Mouse (Mus musculus) midbrain, embryonic 10.5 days (tissue): Measurements from ENCODE around the gene Tubb4b. TPM values are rescaled to one million over a fixed set of nuclear protein-coding genes. Genes with fewer than 3 reads are reported as not detected.
"Not testable (repeated sequence)": the region's sequence is repeated elsewhere in the genome, so short reads cannot be mapped to it uniquely, and the experiment has no call there.

Experiments
- DNase-seq: peaks from one replicate; pipeline ENCODE4 v3.0.0-alpha.2; 2017; ENCODE audit warnings: low spot score
- H3K27ac ChIP-seq: fragments of 300-500 bp; sonication (generic); replicated peaks from 2 replicates; pipeline ENCODE4 v1.5.1; 2016; ENCODE audit warnings: mild to moderate bottlenecking
- H3K27me3 ChIP-seq: fragments of 300-500 bp; sonication (generic); 2 replicates; pipeline ENCODE4 v1.6.1; 2016; ENCODE audit warnings: low read depth, mild to moderate bottlenecking; ENCODE audit not compliant: poor library complexity, severe bottlenecking
- H3K36me3 ChIP-seq: fragments of 300-500 bp; sonication (generic); 2 replicates; pipeline ENCODE4 v1.6.1; 2016; ENCODE audit warnings: mild to moderate bottlenecking, moderate library complexity
- H3K4me1 ChIP-seq: fragments of 300-500 bp; sonication (generic); 2 replicates; pipeline ENCODE4 v1.6.1; 2016
- H3K4me3 ChIP-seq: fragments of 300-500 bp; sonication (generic); 2 replicates; pipeline ENCODE4 v1.5.1; 2016; ENCODE audit warnings: mild to moderate bottlenecking, moderate library complexity
- H3K9me3 ChIP-seq: fragments of 300-500 bp; sonication (generic); replicated peaks from 2 replicates; pipeline ENCODE4 v1.6.1; 2016; ENCODE audit warnings: mild to moderate bottlenecking
- WGBS: fragments of 180-500 bp; shearing (Covaris S2); methylation state at CpG from one replicate; pipeline ENCODE4 v1.1.7; 2016; 5-methylcytosine and 5-hydroxymethylcytosine counted together
- polyA plus RNA-seq: library from polyadenylated mRNA; unstranded; fragments of >200 nt; fragmentation: Nextera tagmentation; extraction: Ambion mirVana; gene quantifications from 2 replicates; pipeline ENCODE4 v1.2.1, GENCODE M21; 2016

Tubb4b gene
- polyA plus RNA-seq, 1 experiment from 2014 or later, result 743 TPM

DNA sequence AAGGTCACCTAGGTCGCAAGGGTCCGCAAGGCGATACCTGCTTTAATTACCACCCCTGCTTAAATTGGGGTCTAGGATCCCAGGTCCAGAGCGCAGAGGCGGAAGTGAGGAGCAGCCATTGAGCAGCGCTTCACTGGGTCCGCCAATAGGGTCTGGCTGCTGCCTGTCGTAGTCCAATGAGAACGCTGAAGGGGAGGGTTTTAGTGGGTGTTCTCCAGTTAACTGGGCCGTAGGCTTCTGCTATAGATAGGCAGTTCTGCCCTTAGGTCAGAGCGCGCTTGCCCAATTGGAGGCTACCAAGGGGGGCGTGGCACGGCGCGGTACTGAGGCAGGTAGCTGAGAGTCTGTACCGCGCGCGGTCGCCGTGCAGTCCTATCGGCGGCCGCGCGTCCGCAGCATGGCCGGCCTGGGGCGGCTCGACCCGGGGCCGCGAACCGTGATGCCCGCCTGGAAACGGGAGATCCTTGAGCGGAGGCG, 37.8 kb upstream of the Tubb4b start, which contains the start of gene Tprn:
Gene Tprn, plus strand, starts transcription at position 328 of the 477 bp plus-strand sequence.
- under 1% methylated on average over 39 of the region's 39 CpGs for WGBS
- H3K36me3 ChIP-seq, result no peaks in the 10 kb centered on the region
- H3K27ac ChIP-seq, result peak within 1 kb of the TSS; percentile 73
- DNase-seq, result peak; percentile 91
- H3K27me3 ChIP-seq, result peaks cover 25% of the 10 kb centered on the region
- peak within 1 kb of the TSS; percentile 79 for H3K4me3 ChIP-seq
- H3K9me3 ChIP-seq, result no peaks in the 10 kb centered on the region
- H3K4me1 ChIP-seq, result peaks cover 51% of the 10 kb centered on the region

DNA sequence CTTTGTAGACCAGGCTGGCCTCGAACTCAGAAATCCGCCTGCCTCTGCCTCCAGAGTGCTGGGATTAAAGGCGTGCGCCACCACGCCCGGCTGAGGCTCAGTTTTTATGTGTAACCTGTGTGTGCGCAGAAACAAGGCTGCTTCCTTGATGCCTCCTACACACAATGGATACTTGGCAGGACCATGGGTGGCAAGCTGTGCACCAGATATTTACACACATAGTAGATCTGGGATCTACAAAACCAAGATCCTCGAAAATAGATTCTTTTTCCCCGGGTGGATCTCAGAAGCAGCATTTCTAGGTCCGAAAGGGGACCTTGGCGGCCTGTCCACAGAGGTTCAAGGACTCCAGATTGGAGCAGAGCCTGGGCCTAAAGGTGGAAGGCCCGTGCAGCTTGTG, 37.4 kb upstream of the Tubb4b start:
- H3K9me3 ChIP-seq, result no peaks in the 10 kb centered on the region
- H3K27me3 ChIP-seq, result peaks cover 25% of the 10 kb centered on the region
- WGBS, result 48% methylated on average over 12 of the region's 12 CpGs
- peak overlapping the region; percentile 72 for H3K27ac ChIP-seq
- H3K4me3 ChIP-seq, result peak overlapping the region; percentile 79
- no peak for DNase-seq
- peaks cover 46% of the 10 kb centered on the region for H3K4me1 ChIP-seq
- H3K36me3 ChIP-seq, result no peaks in the 10 kb centered on the region

DNA sequence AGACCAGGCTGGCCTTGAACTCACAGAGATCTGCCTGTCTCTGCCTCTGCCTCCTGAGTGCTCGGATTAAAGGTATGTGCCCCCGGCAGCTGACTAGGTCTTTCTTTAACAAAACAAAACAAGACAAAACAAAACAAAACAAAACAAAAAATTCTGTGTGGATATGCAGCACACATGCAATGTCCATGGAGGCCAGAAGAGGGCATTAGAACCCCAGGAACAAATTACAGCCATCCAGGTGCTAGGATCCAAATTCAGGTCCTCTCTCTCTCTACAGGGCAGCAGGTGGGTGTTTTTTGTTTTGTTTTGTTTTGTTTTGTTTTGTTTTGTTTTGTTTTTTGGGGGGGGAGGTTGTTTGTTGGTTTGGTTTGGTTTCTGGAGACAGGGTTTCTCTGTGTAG, 34.4 kb upstream of the Tubb4b start:
- Histone ChIP-seq H3K27ac (no peak overlapping the region), H3K9me3 (no peaks in the 10 kb centered on the region), H3K4me3 (no peak overlapping the region), H3K4me1 (peaks cover 39% of the 10 kb centered on the region), H3K36me3 (no peaks in the 10 kb centered on the region), H3K27me3 (peaks cover 11% of the 10 kb centered on the region)
- WGBS, result 56% methylated on average over 2 of the region's 2 CpGs
- no peak for DNase-seq

DNA sequence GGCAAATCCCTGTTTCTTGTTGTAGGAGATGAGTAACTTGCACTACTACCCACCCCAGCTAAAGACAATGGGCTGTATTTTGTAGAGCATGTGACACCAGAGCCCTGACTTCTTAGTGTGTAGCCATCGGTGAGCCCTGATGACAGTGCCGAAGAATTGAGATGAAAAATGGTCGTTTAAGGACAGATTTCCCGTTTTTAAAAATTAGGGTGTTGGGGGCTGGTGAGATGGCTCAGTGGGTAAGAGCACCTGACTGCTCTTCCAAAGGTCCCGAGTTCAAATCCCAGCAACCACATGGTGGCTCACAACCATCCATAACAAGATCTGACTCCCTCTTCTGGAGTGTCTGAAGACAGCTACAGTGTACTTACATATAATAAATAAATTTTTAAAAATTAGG, 32.7 kb upstream of the Tubb4b start:
- Histone ChIP-seq H3K36me3 (peaks cover 14% of the 10 kb centered on the region), H3K4me1 (peaks cover 24% of the 10 kb centered on the region)
- H3K27me3 ChIP-seq, DNase-seq, H3K4me3 ChIP-seq, H3K9me3 ChIP-seq, H3K27ac ChIP-seq: not testable (repeated sequence)
- 82% methylated on average over 5 of the region's 5 CpGs for WGBS

DNA sequence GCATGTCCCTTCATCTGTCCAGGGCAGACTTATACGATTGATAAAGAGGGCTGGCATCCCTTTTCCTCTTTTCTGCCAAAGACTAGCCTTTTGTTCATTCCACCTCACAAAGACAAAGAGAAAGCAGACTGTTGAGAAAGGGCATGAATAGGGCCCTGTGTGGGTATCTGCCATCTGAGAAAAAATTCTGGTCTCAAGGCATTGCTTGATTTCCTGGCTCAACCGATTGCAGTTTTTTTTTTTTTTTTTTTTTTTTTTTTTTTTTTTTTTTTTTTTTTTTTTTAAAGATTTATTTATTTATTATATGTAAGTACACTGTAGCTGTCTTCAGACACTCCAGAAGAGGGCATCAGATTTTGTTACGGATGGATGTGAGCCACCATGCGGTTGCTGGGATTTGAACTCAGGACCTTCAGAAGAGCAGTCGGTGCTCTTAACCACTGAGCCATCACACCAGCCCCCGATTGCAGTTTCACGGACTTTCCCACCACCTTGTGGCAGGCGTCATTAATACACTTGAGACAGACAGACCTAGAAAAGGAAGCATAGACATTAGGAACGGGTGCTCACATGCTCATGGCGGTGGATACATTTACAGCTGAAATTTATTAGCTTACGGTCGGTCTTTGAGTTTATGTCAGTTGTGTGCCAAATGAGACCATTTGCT, 32.1 kb upstream of the Tubb4b start:
- DNase-seq, H3K27ac ChIP-seq, H3K27me3 ChIP-seq, H3K9me3 ChIP-seq: not testable (repeated sequence)
- 61% methylated on average over 12 of the region's 12 CpGs for WGBS
- peaks cover 21% of the 10 kb centered on the region for H3K36me3 ChIP-seq
- peaks cover 18% of the 10 kb centered on the region for H3K4me1 ChIP-seq
- peak overlapping the region; percentile 92 for H3K4me3 ChIP-seq

DNA sequence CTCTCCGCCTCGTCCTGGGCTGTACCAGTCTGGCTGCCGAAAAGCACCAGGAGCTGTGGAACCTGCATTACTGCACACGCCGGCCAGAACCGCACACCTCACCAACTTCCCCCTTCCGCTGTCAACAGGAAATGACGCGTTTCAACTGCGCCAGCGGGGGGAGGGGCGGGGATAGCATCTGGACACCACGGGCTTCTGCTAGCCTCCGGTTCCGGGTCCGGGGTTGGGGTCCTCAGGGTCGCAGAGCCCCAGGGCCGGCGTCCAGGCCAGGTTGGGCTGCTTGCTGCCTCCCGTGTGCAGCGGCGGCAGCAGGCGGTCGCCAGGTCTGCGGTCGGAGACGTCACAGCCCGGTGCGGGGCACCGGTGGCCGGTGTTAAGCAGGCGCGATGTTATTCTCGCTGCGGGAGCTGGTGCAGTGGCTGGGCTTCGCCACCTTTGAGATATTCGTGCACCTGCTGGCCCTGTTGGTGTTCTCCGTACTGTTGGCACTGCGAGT, 30.8 kb upstream of the Tubb4b start, which contains the start of gene Tmem203:
Gene Tmem203, plus strand, starts transcription at position 156 of the 496 bp plus-strand sequence.
- 0% methylated on average over 39 of the region's 39 CpGs for WGBS
- H3K36me3 ChIP-seq, result peaks cover 34% of the 10 kb centered on the region
- no peaks in the 10 kb centered on the region for H3K27me3 ChIP-seq
- DNase-seq, result peak; percentile 95
- H3K27ac ChIP-seq, result peak within 1 kb of the TSS; percentile 94
- H3K4me3 ChIP-seq, result peak within 1 kb of the TSS; percentile 92
- peaks cover 18% of the 10 kb centered on the region for H3K4me1 ChIP-seq
- H3K9me3 ChIP-seq, result no peaks in the 10 kb centered on the region

DNA sequence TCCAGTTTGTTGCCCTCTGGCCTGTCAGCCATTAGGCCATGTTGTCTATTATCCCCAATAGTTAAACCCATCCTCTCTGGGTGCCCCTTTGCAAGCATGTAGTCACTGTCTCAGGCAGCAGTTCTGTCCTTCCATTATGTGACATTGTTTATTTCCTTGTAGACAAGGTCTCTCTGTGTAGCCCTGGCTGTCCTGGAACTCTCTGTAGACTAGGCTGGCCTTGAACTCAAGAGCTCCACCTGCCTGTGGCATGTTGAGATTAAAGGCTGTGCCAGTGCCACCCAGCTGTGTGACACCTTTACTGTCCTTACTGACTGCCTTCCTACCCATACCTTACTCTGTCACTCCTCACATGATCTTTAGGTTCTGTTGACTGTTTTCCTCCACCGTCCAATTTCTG, 27.8 kb upstream of the Tubb4b start:
- Histone ChIP-seq H3K36me3 (peaks cover 64% of the 10 kb centered on the region), H3K4me3 (no peak overlapping the region), H3K9me3 (no peaks in the 10 kb centered on the region), H3K4me1 (peaks cover 18% of the 10 kb centered on the region), H3K27ac (no peak overlapping the region), H3K27me3 (no peaks in the 10 kb centered on the region)
- no peak for DNase-seq
- 89% methylated on average over 1 of the region's 1 CpGs for WGBS

DNA sequence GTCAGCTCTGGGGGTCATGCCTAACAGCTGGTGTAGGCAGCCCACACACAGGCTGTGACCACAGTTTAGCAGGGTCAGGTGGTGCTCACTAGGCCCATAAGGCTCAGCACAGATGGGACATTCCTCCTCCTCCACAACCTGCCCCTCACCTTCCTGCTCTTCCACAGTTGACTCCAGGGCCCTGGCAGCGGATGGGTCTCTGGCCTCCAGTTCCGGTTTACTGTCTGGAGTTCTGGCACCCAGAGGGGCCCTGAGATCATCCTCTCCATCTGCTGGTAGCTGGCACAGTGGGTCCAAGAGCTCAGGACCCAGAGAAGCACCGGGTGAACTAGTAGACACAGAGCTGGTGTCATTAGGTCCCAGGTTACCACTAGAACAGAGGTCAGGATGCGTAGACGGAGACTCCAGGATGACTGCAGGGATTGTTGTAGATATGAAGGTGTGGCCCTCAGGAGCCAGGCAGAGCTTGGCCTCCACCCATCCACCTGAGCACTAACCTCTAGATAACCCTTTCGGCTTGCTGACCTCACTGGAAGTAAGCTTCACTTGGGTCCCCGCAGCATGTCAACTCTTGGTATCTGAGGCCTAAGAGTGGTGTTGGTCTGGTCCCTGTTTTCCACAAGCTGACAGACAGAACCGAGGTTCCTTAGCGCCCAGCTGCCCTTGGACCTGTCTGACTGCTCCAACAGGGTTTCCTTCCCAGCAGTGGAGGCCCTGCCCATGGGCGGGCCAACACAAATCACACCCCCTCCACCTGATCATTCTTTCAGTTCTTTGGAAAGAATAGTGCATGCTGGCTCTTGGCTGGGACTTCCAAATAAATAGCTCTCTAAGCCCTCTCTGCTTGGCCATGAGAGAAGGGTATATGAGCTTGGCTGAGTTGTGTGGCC, 21.9 kb upstream of the Tubb4b start, which contains the start of gene AL732309.1:
Gene AL732309.1, minus strand, starts transcription at position 681 of the 890 bp plus-strand sequence.
- WGBS, result 92% methylated on average over 10 of the region's 10 CpGs
- no peak within 1 kb of the TSS for H3K4me3 ChIP-seq
- no peaks in the 10 kb centered on the region for H3K9me3 ChIP-seq
- H3K27ac ChIP-seq, result no peak within 1 kb of the TSS
- DNase-seq, result no peak
- H3K27me3 ChIP-seq, result peaks cover 30% of the 10 kb centered on the region
- H3K36me3 ChIP-seq, result peaks cover 75% of the 10 kb centered on the region
- peaks cover 20% of the 10 kb centered on the region for H3K4me1 ChIP-seq

DNA sequence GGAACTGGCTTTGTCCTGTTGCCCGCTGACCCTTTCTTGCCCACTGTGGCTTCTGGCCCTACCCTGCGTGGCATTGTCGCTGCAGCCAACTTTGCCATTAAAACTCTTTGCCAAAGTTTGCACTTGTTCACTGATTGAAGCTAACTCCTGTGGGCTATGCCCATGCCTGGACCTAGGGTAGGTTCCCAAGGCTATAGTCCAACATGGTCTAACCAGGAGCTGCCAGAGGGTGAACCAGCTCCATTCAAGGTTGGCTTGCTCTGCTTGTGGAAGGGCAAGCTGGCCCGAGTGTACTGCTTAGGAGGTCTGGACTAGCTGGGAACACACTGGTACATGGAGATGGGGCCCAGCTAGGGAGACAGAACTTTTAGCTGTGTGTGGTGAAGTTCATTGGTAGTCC, 19.6 kb upstream of the Tubb4b start:
- peaks cover 33% of the 10 kb centered on the region for H3K4me1 ChIP-seq
- no peaks in the 10 kb centered on the region for H3K9me3 ChIP-seq
- no peak overlapping the region for H3K4me3 ChIP-seq
- H3K27me3 ChIP-seq, result peaks cover 38% of the 10 kb centered on the region
- peaks cover 52% of the 10 kb centered on the region for H3K36me3 ChIP-seq
- WGBS, result 83% methylated on average over 4 of the region's 4 CpGs
- no peak overlapping the region for H3K27ac ChIP-seq
- DNase-seq, result no peak

DNA sequence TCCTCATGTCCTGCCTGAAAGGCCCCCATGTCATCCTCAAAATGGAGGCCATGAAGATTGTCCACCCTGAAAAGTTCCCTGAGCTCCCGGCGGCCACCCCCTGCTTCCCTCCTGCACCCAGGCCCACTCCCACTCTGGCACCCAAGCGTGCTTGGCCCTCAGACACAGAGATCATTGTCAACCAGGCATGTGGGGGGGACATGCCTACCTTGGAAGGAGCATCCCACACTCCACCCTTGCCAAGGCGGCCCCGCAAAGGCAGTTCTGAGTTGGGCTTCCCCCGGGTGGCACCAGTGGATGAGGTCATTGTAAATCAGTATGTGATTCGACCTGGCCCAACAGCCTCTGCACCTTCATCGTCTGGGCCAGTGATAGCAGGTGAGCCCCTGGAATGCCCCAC, 18.8 kb upstream of the Tubb4b start:
- H3K27me3 ChIP-seq, result peaks cover 38% of the 10 kb centered on the region
- H3K9me3 ChIP-seq, result no peaks in the 10 kb centered on the region
- H3K27ac ChIP-seq, result peak overlapping the region; percentile 80; the same call in 1 of the 2 replicates
- H3K4me3 ChIP-seq, result peak overlapping the region; percentile 67; the same call in 1 of the 2 replicates
- peaks cover 44% of the 10 kb centered on the region for H3K36me3 ChIP-seq
- DNase-seq, result no peak
- 77% methylated on average over 8 of the region's 8 CpGs for WGBS
- H3K4me1 ChIP-seq, result peaks cover 33% of the 10 kb centered on the region

DNA sequence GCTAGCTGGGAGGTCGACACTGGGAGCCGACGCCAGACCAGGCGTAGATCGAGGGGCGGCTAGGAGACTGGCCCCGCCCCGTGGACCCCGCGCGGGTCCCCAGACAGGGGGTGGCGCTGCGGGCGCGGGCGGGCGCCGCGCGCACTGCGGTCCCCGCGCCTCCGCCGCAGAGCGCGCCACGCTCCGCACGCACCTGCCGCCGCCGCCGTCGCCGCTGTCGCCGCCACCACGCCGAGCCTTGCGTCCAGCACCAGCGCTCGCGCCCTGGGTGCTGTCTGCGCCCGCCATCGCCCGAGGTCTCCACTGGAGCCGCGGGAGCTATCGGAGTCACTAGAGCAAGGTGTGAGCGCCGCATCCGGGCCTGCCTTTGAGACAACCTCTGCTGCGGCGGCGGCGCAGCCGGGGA, 17.6 kb upstream of the Tubb4b start, which contains the start of the genes Rnf208 and Cysrt1:
Gene Rnf208, plus strand, starts transcription at position 155 of the 406 bp plus-strand sequence.
Gene Cysrt1, minus strand, starts transcription at position 352 of the 406 bp plus-strand sequence.
- Histone ChIP-seq H3K27me3 (peaks cover 38% of the 10 kb centered on the region), H3K4me1 (peaks cover 33% of the 10 kb centered on the region), H3K27ac (peak within 1 kb of the TSS; percentile 80), H3K4me3 (peak within 1 kb of the TSS; percentile 67), H3K9me3 (no peaks in the 10 kb centered on the region), H3K36me3 (peaks cover 31% of the 10 kb centered on the region)
- DNase-seq, result peak; percentile 47
- under 1% methylated on average over 56 of the region's 59 CpGs for WGBS

DNA sequence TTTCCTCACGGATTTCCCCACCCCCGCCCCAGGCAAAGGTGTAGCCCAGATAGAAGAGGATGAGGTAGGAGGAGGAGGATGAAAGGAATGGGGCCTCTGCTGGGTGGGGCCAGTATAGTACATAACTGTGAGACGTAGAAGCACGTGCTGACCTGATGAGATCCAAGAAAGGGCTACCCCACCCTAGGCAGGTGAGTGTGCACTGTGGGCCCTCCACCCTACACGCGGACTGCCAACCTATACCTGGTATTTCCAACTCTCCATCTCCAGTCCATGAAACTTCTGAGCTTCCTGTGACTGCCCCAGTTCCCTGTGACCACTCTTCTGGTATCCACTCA, 16.9 kb upstream of the Tubb4b start:
- Histone ChIP-seq H3K4me1 (peaks cover 33% of the 10 kb centered on the region), H3K4me3 (peak overlapping the region; percentile 67), H3K27me3 (peaks cover 38% of the 10 kb centered on the region), H3K36me3 (peaks cover 24% of the 10 kb centered on the region), H3K9me3 (no peaks in the 10 kb centered on the region), H3K27ac (peak overlapping the region; percentile 80; the same call in 1 of the 2 replicates)
- WGBS, result 20% methylated on average over 6 of the region's 6 CpGs
- DNase-seq, result no peak
